In genomic region chrX:134621685-134622084, GRCm38 (mm10) we compare ENCODE assay signal across 24 mouse cellular contexts. TPM values are rescaled to one million over a fixed set of nuclear protein-coding genes. Genes with fewer than 3 reads are reported as not detected.
A peak's percentile ranks its signal among the peaks of the same experiment; 100 is the strongest.
DNase-seq lines count a peak whose midpoint lies in the region; ATAC-seq and TF ChIP-seq lines count a peak whose summit lies in the region.
"Had no signal": no experiment of that assay in that cellular context is flagged by ENCODE, and none has a peak within 500 bp of the region (broad histone marks: within the 10 kb centered on the region; RNA-seq: fewer than 3 reads in every experiment).

No protein-coding gene starts in this region.

- H3K27me3 ChIP-seq in midbrain, embryonic 11.5 days (ENCODE audit: control insufficient read depth, insufficient read depth, low read length), result peaks cover 15% of the 10 kb centered on the region; the same call in 1 of the 2 replicates
- H3K27me3 ChIP-seq in midbrain, embryonic 15.5 days (replicated peaks), result 0 out of 2 replicates have a peak, but pooled peaks cover 7% of the 10 kb centered on the region
- H3K27me3 ChIP-seq: CH12.LX; embryonic facial prominence, embryonic 15.5 days; forebrain, embryonic 12.5 days had no signal

- H3K9ac ChIP-seq in midbrain, embryonic 11.5 days (ENCODE audit: low read length), result no peak overlapping the region
- H3K9ac ChIP-seq in midbrain, embryonic 15.5 days, result no peak overlapping the region
- no peak overlapping the region for H3K9ac ChIP-seq in ES-E14 (ENCODE audit: insufficient read depth, low read depth, low read length, poor library complexity, severe bottlenecking)
- H3K9ac ChIP-seq: embryonic facial prominence, embryonic 13.5 days; embryonic facial prominence, embryonic 15.5 days; forebrain, embryonic 12.5 days had no signal

- no peak overlapping the region for H3K4me3 ChIP-seq in midbrain, embryonic 11.5 days (ENCODE audit: low read depth, low read length)
- no peak overlapping the region for H3K4me3 ChIP-seq in midbrain, embryonic 15.5 days
- H3K4me3 ChIP-seq in ES-E14 (ENCODE audit: insufficient read depth in 1 of 2, low read depth in 1 of 2, low read length in 2 of 2, poor library complexity in 1 of 2, severe bottlenecking in 1 of 2), result no peak overlapping the region
- H3K4me3 ChIP-seq: embryonic facial prominence, embryonic 13.5 days; embryonic facial prominence, embryonic 15.5 days; erythroblast, embryonic 14.5 days; forebrain, embryonic 10.5 days; forebrain, embryonic 12.5 days had no signal

- in situ Hi-C loops in ES-E14 (cut with MboI; ENCODE audit: low sequenced_read_pairs in 2 of 2, unreplicated experiment in 2 of 2), result no loop called here

- no peaks in the 10 kb centered on the region for H3K9me3 ChIP-seq in midbrain, embryonic 11.5 days (ENCODE audit: control insufficient read depth, low read length)
- no peaks in the 10 kb centered on the region for H3K9me3 ChIP-seq in midbrain, embryonic 15.5 days
- H3K9me3 ChIP-seq in ES-E14 (ENCODE audit: control insufficient read depth, insufficient read depth, low read depth, low read length), result no peaks in the 10 kb centered on the region
- H3K9me3 ChIP-seq: embryonic facial prominence, embryonic 13.5 days; embryonic facial prominence, embryonic 15.5 days; forebrain, embryonic 10.5 days; forebrain, embryonic 12.5 days had no signal

- no peak overlapping the region for H3K4me2 ChIP-seq in midbrain, embryonic 11.5 days
- no peak overlapping the region for H3K4me2 ChIP-seq in midbrain, embryonic 15.5 days
- H3K4me2 ChIP-seq: embryonic facial prominence, embryonic 13.5 days; embryonic facial prominence, embryonic 15.5 days; forebrain, embryonic 12.5 days had no signal

- no peak overlapping the region for H3K27ac ChIP-seq in midbrain, embryonic 11.5 days (ENCODE audit: low read depth, low read length)
- no peak overlapping the region for H3K27ac ChIP-seq in midbrain, embryonic 15.5 days
- no peak overlapping the region for H3K27ac ChIP-seq in ES-E14 (ENCODE audit: insufficient read depth, low read depth, low read length, poor library complexity, severe bottlenecking)
- H3K27ac ChIP-seq: embryonic facial prominence, embryonic 13.5 days; embryonic facial prominence, embryonic 15.5 days; forebrain, embryonic 10.5 days; forebrain, embryonic 12.5 days had no signal

- 83% methylated on average over 3 of the region's 3 CpGs for WGBS in midbrain, embryonic 11.5 days
- 74% methylated on average over 3 of the region's 3 CpGs for WGBS in midbrain, embryonic 15.5 days

- DNase-seq in midbrain, embryonic 11.5 days (ENCODE audit: low spot score, missing footprints), result peak; percentile 28
- peak; percentile 57 for DNase-seq in ES-E14 (ENCODE audit: low read depth, low spot score)
- DNase-seq in ZHBTc4 (ENCODE audit: low read depth, low spot score), result peak; percentile 86
- no peak for DNase-seq in embryo, embryonic 10 days (ENCODE audit: low spot score)
- no peak for DNase-seq in lung, postnatal 14 days
- DNase-seq: adrenal gland, adult 2 months; adrenal gland, postnatal 10 days; adrenal gland, postnatal 25 days; B cell, adult 2 months; cerebellum, adult 11-12 months; cerebellum, adult 2 months; cerebellum, adult 9-10 months; cerebellum, postnatal 10 days; cerebellum, postnatal 25 days; embryo, embryonic 11 days had no signal

- H3K4me1 ChIP-seq in midbrain, embryonic 11.5 days (ENCODE audit: control insufficient read depth, insufficient read depth, low read length), result no peaks in the 10 kb centered on the region
- H3K4me1 ChIP-seq in midbrain, embryonic 15.5 days, result peaks cover 5% of the 10 kb centered on the region; the same call in 1 of the 2 replicates
- no peaks in the 10 kb centered on the region; a peak in 1 of 4 replicates for H3K4me1 ChIP-seq in ES-E14 (ENCODE audit: control insufficient read depth in 2 of 2, insufficient read depth in 2 of 2, low read length in 2 of 2, poor library complexity in 1 of 2)
- H3K4me1 ChIP-seq: embryonic facial prominence, embryonic 13.5 days; embryonic facial prominence, embryonic 15.5 days had no signal

- no peak for ATAC-seq in midbrain, embryonic 11.5 days (ENCODE audit: low FRiP score)
- ATAC-seq in midbrain, embryonic 15.5 days (replicated peaks), result no peak
- ATAC-seq: CD4-positive, CD25-positive, alpha-beta regulatory T cell, adult 4 months; forebrain, embryonic 14.5 days had no signal

- no peaks in the 10 kb centered on the region for H3K36me3 ChIP-seq in midbrain, embryonic 11.5 days (ENCODE audit: control insufficient read depth, insufficient read depth, low read length)
- no peaks in the 10 kb centered on the region for H3K36me3 ChIP-seq in midbrain, embryonic 15.5 days (replicated peaks)
- no peaks in the 10 kb centered on the region for H3K36me3 ChIP-seq in ES-E14 (ENCODE audit: control insufficient read depth, insufficient read depth, low read length, poor library complexity, severe bottlenecking)
- H3K36me3 ChIP-seq: embryonic facial prominence, embryonic 13.5 days; embryonic facial prominence, embryonic 15.5 days; forebrain, embryonic 10.5 days; forebrain, embryonic 12.5 days had no signal

TF ChIP-seq in ES-E14, 5 proteins besides CTCF, POLR2A, EP300 and RAD21:
- TF ChIP-seq ZC3H11A (IDR thresholded peaks at IDR 0.05; ENCODE audit: borderline replicate concordance, low read depth, low read length), result no peak
- TF ChIP-seq MAFK (IDR thresholded peaks at IDR 0.05; ENCODE audit: insufficient read depth, low read depth, low read length), result no peak
- TF ChIP-seq HCFC1 (IDR thresholded peaks at IDR 0.05; ENCODE audit: borderline replicate concordance, insufficient read depth, low read length), result no peak
- no peak for TF ChIP-seq ZNF384 (IDR thresholded peaks at IDR 0.05; ENCODE audit: low read depth, low read length)
- no peak for TF ChIP-seq CHD2 (IDR thresholded peaks at IDR 0.05; ENCODE audit: low read depth, low read length)

RNA-seq across cellular contexts. Expression of gene Hnrnph2, which starts 20.7 kb away (rescaled TPM):
- 179 and 184 TPM in 2 replicates for polyA plus RNA-seq in midbrain, embryonic 11.5 days (2014; fragmentation: Nextera tagmentation; extraction: Ambion mirVana)
- 145 and 146 TPM in 2 replicates for polyA plus RNA-seq in midbrain, embryonic 15.5 days (2015; fragmentation: Nextera tagmentation; extraction: Ambion mirVana)
- 40.6 and 53.6 TPM in 2 replicates for total RNA-seq in ES-E14 (2012; rRNA removed)

RNA-seq across cellular contexts. Expression of gene Gla, which starts 20.8 kb away (rescaled TPM):
- 3.5 and 4.7 TPM in 2 replicates for polyA plus RNA-seq in midbrain, embryonic 11.5 days (2014; fragmentation: Nextera tagmentation; extraction: Ambion mirVana)
- polyA plus RNA-seq in midbrain, embryonic 15.5 days (2015; fragmentation: Nextera tagmentation; extraction: Ambion mirVana), result 3.7 and 6.2 TPM in 2 replicates
- 17.2 and 26.7 TPM in 2 replicates for total RNA-seq in ES-E14 (2012; rRNA removed)

RNA-seq across cellular contexts. Expression of gene Rpl36a, which starts 36.2 kb away (rescaled TPM):
- polyA plus RNA-seq in midbrain, embryonic 11.5 days (2014; fragmentation: Nextera tagmentation; extraction: Ambion mirVana), result 292 and 298 TPM in 2 replicates
- 155 and 158 TPM in 2 replicates for polyA plus RNA-seq in midbrain, embryonic 15.5 days (2015; fragmentation: Nextera tagmentation; extraction: Ambion mirVana)
- 1,690 and 1,886 TPM in 2 replicates for total RNA-seq in ES-E14 (2012; rRNA removed)

RNA-seq across cellular contexts. Expression of gene Btk, which starts 38.3 kb away (rescaled TPM):
- 0.92 and 2.1 TPM in 2 replicates for polyA plus RNA-seq in midbrain, embryonic 11.5 days (2014; fragmentation: Nextera tagmentation; extraction: Ambion mirVana)
- polyA plus RNA-seq in midbrain, embryonic 15.5 days (2015; fragmentation: Nextera tagmentation; extraction: Ambion mirVana), result 0.75 and 0.77 TPM in 2 replicates
- total RNA-seq in ES-E14 (2012; rRNA removed), result 0.31 TPM in 1 of 2 replicates, not detected in the other

Comparison
In these comparisons a context has a peak if more than half of its experiments do, and no peak if none do; other contexts are left out.
1. DNase-seq: peak in midbrain, embryonic 11.5 days (single experiment), ES-E14 (single experiment) and ZHBTc4 (single experiment); none in embryo, embryonic 10 days (single experiment) and lung, postnatal 14 days (single experiment).